Mouse (Mus musculus): ENCODE measurements around the gene Tlr6.

The Tlr6 gene

GRCm38 (mm10) chr5:64960857-64961391, 1.0 kb upstream of the Tlr6 start:
- POLR2A ChIA-PET = interaction anchor here in 2 of 4 experiments (0.6 to 1.7 kb wide), 4 partner anchors 9 to 868 kb away, joined by 3 to 9 read pairs (median 4); partner anchors contain the start of gene Fam114a1 (in 1 of the 2)

DNA sequence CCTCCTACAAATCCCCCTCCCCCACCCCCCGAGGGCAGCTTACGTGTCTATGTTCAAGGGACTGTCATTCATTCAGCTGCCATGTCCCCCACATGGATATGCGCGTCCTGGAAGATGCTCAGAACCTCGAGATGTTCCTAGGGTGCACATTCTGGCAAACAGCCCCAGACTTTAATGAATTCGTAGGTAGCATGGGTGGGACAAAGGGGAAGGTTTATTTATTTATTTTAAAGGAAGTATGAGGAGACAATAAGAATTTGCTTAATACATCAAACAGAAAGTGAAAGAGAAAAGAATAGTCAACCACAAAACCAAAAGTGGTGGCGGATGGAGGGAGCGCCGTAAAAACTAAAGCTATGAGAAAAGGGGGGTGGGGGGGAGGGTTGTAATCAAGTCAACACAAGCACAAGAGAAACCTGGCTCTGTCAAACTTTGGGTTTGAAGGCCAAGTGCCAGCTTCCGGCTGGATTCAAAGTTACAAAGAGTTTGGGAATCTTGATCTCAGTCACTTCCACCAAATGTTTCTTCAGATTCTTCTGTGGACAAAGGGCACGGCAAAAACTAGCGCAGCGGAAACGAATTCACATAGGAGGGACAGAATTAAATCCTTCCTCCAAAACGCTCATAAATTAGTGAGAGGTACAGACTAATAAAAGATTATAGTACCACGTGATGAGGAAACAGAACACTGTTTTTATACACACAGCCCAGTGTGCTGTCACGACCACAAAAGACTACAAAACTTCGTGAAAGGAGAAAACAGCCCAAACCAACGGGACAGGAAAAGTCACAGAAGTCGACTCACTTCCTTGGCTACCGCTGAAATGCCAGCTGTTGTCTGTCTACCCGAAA, 680 bp downstream of the Tlr6 start:
- CTCF ChIA-PET = interaction anchor here in 1 of 4 experiments (0.6 to 1.7 kb wide), 3 partner anchors 76 to 669 kb away, joined by 3 to 9 read pairs (median 4); no protein-coding TSS in a partner anchor
- POLR2A ChIA-PET = interaction anchor here in 1 of 4 experiments (0.6 kb wide), 1 partner anchor 630 kb away, joined by 4 read pairs; no protein-coding TSS in a partner anchor

More at GRCm38 (mm10) chr5:64960857-64961391, 1.0 kb upstream of the Tlr6 start:
- CTCF ChIA-PET = interaction anchor here in 2 of 4 experiments (0.5 to 1.1 kb wide), 9 partner anchors 27 to 686 kb away, joined by 3 to 8 read pairs (median 3); partner anchors contain the start of gene Tlr1 (in 1 of the 2)

DNA sequence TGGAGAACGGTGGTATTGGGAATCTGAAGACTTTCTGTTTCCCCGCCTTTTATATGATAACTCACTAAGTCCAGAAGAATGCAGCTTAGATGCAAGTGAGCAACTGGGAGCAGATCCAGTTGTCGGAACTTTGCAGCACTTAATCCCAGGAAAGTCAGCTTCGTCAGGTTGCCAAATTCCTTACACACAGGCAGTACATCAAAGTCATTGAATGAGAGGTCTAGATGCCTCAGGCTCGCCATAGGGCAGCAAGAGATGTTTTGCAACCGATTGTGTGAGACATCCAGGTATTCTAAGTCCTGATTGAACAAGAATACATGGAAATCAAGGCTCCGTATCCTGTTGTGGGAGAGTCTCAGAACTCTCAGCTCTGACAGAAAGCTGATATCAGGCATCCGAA, 5.0 kb downstream of the Tlr6 start:
- CTCF ChIA-PET = interaction anchor here in 1 of 4 experiments (1.1 kb wide), 1 partner anchor 72 kb away, joined by 3 read pairs; no protein-coding TSS in a partner anchor
- POLR2A ChIA-PET = no interaction called here

DNA sequence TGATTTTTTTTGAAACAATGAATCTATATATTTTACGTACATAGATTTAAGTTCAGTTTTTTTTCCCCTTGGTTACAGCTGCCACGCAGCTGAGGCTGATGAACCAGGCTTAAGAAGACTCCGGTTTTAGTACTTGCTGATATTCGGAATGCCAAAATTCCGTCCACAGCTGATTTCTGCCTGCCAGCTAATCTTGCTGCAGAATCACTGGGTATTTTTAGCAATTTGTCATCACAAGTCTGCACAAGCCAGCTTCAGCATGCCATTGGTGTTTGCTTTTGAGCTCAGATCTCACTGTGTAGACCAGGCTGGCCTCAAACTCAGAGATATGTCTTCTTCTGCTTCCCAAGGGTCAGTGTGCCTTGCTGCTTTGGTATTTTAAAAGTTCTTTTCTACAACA, 8.4 kb downstream of the Tlr6 start:
- ChIA-PET CTCF (interaction anchor here in 1 of 4 experiments (0.6 kb wide), 1 partner anchor 24 kb away, joined by 3 read pairs; no protein-coding TSS in a partner anchor), POLR2A (interaction anchor here in 2 of 4 experiments (0.7 kb wide), 2 partner anchors 20 to 553 kb away, joined by 3 read pairs; no protein-coding TSS in a partner anchor)

GRCm38 (mm10) chr5:64932775-64933174, 27.1 kb downstream of the Tlr6 start:
- CTCF ChIA-PET = interaction anchor here (0.6 to 1.3 kb wide), 11 partner anchors 16 to 1536 kb away, joined by 3 to 13 read pairs (median 3); partner anchors contain the start of gene Ugdh (in 1 of the 4)
- POLR2A ChIA-PET = interaction anchor here in 1 of 4 experiments (0.6 kb wide), 1 partner anchor 823 kb away, joined by 3 read pairs; no protein-coding TSS in a partner anchor

DNA sequence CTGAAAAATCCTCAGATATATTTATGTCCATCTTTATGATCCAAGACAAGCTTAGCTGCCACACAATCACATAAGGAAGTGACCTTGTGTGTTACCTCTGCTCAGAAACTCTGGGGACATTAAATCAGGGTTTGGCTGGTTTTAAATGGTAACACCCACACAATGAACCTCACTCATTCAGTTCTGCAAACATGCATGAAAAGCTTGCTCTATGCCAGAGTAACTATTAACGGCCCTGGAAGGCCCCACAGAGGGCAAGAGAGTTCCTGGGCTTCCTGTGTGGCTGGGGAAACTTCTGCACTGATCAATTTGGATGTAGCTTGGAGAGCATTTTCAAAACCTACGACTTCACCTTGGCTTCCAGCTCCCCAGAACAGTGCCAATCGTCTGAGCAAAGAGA, 27.7 kb downstream of the Tlr6 start:
- POLR2A ChIA-PET = interaction anchor here in 1 of 4 experiments (0.6 kb wide), 1 partner anchor 822 kb away, joined by 3 read pairs; no protein-coding TSS in a partner anchor
- CTCF ChIA-PET = interaction anchor here in 3 of 4 experiments (1.0 to 1.3 kb wide), 3 partner anchors 48 to 643 kb away, joined by 3 to 5 read pairs (median 4); no protein-coding TSS in a partner anchor

DNA sequence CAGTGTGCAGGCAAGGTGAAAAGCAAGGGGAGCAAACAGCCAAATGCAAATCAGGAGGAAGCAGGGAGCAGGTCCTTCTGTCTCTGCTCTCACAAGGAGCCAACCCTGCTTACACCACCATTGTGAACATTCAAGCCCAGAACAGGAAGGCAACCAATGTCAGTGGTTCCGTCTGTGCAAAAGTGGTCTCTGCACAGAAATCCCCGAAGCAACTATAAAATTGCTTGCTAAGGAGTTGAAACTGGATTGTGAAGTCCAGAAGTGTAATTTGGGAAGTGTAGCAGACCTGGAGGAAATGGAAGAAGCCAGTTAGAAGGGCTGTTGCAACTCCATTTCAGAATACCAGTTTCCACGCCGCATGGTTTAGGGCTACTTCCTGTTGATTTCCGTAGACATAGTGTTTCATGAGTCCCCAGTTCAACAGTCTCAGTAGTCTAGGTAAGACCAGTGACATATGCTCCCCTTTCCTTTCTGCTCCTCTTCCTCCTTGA, 37.0 kb downstream of the Tlr6 start:
- CTCF ChIA-PET = no interaction called here
- POLR2A ChIA-PET = interaction anchor here in 1 of 4 experiments (0.6 kb wide), 1 partner anchor 213 kb away, joined by 5 read pairs; no protein-coding TSS in a partner anchor

DNA sequence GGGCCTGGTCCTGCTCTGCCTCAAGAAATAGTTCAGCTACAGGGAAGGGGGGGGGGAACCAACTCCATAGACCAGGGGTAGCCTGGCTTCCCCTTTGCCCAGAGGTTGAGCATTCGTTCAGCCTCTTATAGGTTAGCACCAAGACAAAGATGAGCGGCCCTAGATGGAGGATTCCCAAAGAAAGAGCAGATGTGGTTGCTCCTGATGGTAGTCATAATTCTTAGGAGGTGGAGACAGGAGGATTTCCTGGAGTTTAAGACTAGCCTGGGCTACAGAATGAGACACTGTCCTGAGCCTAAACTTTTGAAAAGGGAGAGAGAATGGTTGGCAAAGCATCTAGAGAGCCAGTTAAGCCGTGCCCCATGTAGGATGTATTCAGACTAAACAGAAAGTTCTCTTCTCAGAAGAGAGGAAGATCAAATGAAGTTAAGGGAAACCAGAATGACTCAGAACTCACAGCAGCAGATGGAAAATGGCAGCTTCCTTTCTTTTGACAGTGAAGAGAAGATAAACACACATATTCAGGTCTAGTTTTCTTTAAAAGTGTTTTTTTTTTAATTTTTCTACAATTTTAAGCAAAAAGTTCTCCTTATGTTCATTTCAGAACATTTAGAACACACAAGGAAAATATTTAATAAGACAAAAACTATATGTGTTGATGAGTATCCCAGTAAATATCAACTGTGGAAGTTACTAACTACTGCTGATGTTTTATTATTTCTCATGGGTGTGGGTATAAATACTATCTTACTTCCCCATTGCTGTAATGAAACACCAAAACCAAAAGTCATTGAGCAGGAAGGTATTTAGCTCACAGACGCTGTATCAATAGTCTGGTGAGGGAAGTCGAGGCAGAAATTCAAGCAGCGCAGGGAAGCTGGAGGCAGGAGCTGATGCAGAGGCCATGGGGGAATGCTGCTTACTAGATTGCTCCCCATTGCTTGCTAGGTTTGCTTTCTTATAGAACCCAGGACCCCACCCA, 41.0 kb downstream of the Tlr6 start:
- ChIA-PET CTCF (interaction anchor here in 1 of 4 experiments (0.6 kb wide), 1 partner anchor 39 kb away, joined by 3 read pairs; no protein-coding TSS in a partner anchor), POLR2A (no interaction called here)

DNA sequence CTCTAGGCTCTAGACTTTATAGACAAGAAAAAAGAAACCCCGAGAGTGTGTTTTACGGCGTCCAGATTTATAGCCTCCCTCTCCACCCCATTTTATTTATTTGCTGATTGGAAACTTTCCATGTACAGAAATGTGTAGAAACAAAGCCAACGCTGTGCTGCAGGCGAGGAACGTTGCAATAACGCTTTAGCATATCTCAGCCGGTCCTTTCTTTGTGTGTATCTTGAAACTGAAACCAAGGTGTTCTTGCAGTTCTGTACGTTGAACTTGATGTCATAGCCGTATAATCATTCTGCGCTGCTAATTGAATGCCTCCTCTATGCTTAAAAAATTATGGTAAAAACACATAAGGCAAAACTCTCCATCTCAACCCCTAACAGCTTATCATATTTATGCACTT, 42.2 kb downstream of the Tlr6 start:
- ChIA-PET CTCF (no interaction called here), POLR2A (interaction anchor here in 1 of 4 experiments (1.3 kb wide), 1 partner anchor 21 kb away, joined by 4 read pairs; no protein-coding TSS in a partner anchor)

DNA sequence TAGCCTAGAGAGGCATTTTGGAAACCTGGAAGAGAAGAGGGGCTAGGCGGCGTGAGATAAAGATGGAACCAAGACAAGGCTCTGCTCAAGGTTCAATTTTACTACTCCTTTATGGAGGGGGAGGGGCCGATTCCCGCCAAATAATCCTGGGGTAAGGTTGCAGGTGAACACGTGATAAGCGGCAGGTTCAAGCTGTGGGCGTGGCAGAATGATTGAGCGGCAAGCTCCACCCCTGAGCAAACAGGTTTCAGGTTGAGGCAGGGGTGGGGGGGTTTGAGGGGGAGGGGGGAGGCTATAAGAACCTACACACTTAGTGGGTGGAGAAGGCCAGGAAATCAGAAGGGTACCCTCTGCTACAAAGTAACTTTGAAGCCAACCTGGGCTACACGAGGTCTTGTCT, 42.7 kb downstream of the Tlr6 start:
- CTCF ChIA-PET = interaction anchor here in 2 of 4 experiments (0.5 to 0.8 kb wide), 4 partner anchors 52 to 1154 kb away, joined by 3 to 5 read pairs (median 3); no protein-coding TSS in a partner anchor

GRCm38 (mm10) chr5:64908585-64909284, 51.2 kb downstream of the Tlr6 start:
- CTCF ChIA-PET = interaction anchor here in 1 of 4 experiments (0.5 kb wide), 1 partner anchor 643 kb away, joined by 3 read pairs; no protein-coding TSS in a partner anchor

More for the DNA sequence above, 42.7 kb downstream of the Tlr6 start:
- POLR2A ChIA-PET = interaction anchor here in 1 of 4 experiments (1.3 kb wide), 1 partner anchor 21 kb away, joined by 4 read pairs; no protein-coding TSS in a partner anchor

GRCm38 (mm10) chr5:64907906-64908305, 52.0 kb downstream of the Tlr6 start:
- CTCF ChIA-PET = no interaction called here
- POLR2A ChIA-PET = no interaction called here

More at GRCm38 (mm10) chr5:64908585-64909284, 51.2 kb downstream of the Tlr6 start:
- POLR2A ChIA-PET = interaction anchor here in 2 of 4 experiments (0.5 to 1.0 kb wide), 2 partner anchors 21 to 1102 kb away, joined by 3 read pairs; no protein-coding TSS in a partner anchor

DNA sequence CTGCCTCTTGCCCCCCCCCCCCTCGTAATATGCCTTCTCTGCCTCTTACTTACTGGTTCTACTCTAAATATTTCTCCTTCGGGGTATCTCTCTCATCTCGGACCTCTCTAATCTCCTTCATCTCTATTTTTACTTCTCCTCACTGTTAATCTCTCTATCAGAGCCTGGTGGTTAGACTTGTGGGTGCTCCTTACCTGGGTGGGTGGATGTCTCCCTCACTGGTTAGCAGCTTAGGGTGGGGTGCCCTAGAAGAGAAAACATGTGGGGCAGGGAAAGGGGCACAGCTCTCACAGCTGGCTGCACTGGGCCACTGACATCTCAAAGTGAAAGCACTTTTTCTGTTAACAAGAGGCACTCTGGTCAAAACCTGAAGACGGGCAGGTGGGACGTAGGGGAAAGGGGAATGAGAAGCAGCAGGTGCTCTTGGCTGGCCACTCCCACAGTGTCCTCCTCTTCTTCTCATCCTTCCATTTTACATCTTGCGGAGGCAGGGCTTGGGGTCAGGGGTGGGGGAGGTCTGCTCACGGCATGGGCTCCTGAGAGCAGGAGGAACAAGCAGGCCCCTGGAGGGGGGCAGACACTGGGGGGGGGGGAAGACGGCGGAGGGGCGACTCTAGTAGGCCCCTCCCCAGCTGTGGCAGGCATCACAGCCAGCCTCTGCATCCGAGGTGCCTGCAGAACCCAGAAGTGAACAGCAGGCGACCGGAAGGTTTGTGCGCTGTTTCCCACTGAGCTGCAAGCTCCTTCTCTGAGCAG, 54.2 kb downstream of the Tlr6 start:
- ChIA-PET POLR2A (interaction anchor here in 1 of 4 experiments (0.6 kb wide), 1 partner anchor 316 kb away, joined by 3 read pairs; no protein-coding TSS in a partner anchor), CTCF (interaction anchor here in 1 of 4 experiments (0.6 kb wide), 1 partner anchor 567 kb away, joined by 4 read pairs; no protein-coding TSS in a partner anchor)

Measured in embryonic stem cell, embryonic (primary cell).